Mouse (Mus musculus) lung, embryonic 14.5 days (tissue): ENCODE data around the gene Hoxb6. TPM values are rescaled to one million over a fixed set of nuclear protein-coding genes. Genes with fewer than 3 reads are reported as not detected.
A peak's percentile ranks its signal among the peaks of the same experiment; 100 is the strongest.

Experiments
- ATAC-seq: fragments of 200-750 bp; cut with Nextera tagmentation; 2 replicates; pipeline ENCODE4 v1.8.0; 2017; ENCODE audit warnings: mild to moderate bottlenecking, moderate TSS enrichment, moderate library complexity; ENCODE audit not compliant: insufficient read depth
- DNase-seq: peaks from one replicate; pipeline ENCODE4 v3.0.0-alpha.2; 2015
- H3K27ac ChIP-seq: fragments of 300-500 bp; sonication (generic); 2 replicates; pipeline ENCODE4 v1.5.1; 2014; ENCODE audit warnings: low read depth, mild to moderate bottlenecking, moderate library complexity
- H3K27me3 ChIP-seq: fragments of 300-500 bp; sonication (generic); 2 replicates; pipeline ENCODE4 v1.6.1; 2014; ENCODE audit warnings: low read length, control low read depth; ENCODE audit not compliant: insufficient read depth
- H3K36me3 ChIP-seq: fragments of 300-500 bp; sonication (generic); 2 replicates; pipeline ENCODE4 v1.6.1; 2014; ENCODE audit warnings: control low read depth; ENCODE audit not compliant: insufficient read depth
- H3K4me1 ChIP-seq: fragments of 300-500 bp; sonication (generic); 2 replicates; pipeline ENCODE4 v1.6.1; 2014; ENCODE audit warnings: antibody characterized with exemption, control low read depth; ENCODE audit not compliant: insufficient read depth
- H3K4me2 ChIP-seq: fragments of 300-500 bp; sonication (generic); 2 replicates; pipeline ENCODE4 v1.6.1; 2014; ENCODE audit warnings: mild to moderate bottlenecking
- H3K4me3 ChIP-seq: fragments of 300-500 bp; sonication (generic); 2 replicates; pipeline ENCODE4 v1.5.1; 2014; ENCODE audit warnings: low read depth, low read length
- H3K9ac ChIP-seq: fragments of 300-500 bp; sonication (generic); 2 replicates; pipeline ENCODE4 v1.6.1; 2014
- H3K9me3 ChIP-seq: fragments of 300-500 bp; sonication (generic); 2 replicates; pipeline ENCODE4 v1.6.1; 2016; ENCODE audit warnings: low read depth, low read length, control low read depth
- CTCF ChIP-seq: IDR thresholded peaks from 2 replicates; pipeline ENCODE4 v1.5.1; 2016; ENCODE audit warnings: antibody characterized with exemption, low read depth
- WGBS: fragments of 180-500 bp; shearing (Covaris S2); extraction: QIAGEN DNeasy Blood & Tissue Kit; methylation state at CpG from one replicate; pipeline ENCODE4 v1.1.7; 2014; 5-methylcytosine and 5-hydroxymethylcytosine counted together
- polyA plus RNA-seq: library from polyadenylated mRNA; unstranded; fragments of >200 nt; fragmentation: Nextera tagmentation; extraction: Ambion mirVana; gene quantifications from 2 replicates; pipeline ENCODE4 v1.2.1, GENCODE M21; 2014

The Hoxb6 gene
- polyA plus RNA-seq, 1 experiment from 2014 or later: 24.4 TPM

GRCm38 (mm10) chr11:96324965-96325364 is 32.7 kb downstream of the Hoxb6 start:
- 0 out of 2 replicates have a peak, but pooled peaks cover 9% of the 10 kb centered on the region for H3K27me3 ChIP-seq
- no peaks in the 10 kb centered on the region for H3K9me3 ChIP-seq
- H3K4me2 ChIP-seq: peak overlapping the region; percentile 84
- peak overlapping the region; percentile 100 for H3K27ac ChIP-seq
- WGBS: 13% methylated on average over 8 of the region's 8 CpGs
- peak overlapping the region; percentile 99 for H3K9ac ChIP-seq
- H3K4me1 ChIP-seq: peaks cover 6% of the 10 kb centered on the region
- ATAC-seq (no peak), DNase-seq (no peak)
- TF ChIP-seq CTCF: no peak
- peaks cover 15% of the 10 kb centered on the region for H3K36me3 ChIP-seq
- H3K4me3 ChIP-seq: peak overlapping the region; percentile 72

- peak overlapping the region; percentile 72 for H3K4me3 ChIP-seq
- TF ChIP-seq CTCF: no peak
- peak overlapping the region; percentile 100 for H3K27ac ChIP-seq
- H3K27me3 ChIP-seq: 0 out of 2 replicates have a peak, but pooled peaks cover 7% of the 10 kb centered on the region
- H3K36me3 ChIP-seq: peaks cover 19% of the 10 kb centered on the region
- WGBS: 6% methylated on average over 22 of the region's 22 CpGs
- no peak for ATAC-seq
- DNase-seq: peak; percentile 73
- no peaks in the 10 kb centered on the region for H3K9me3 ChIP-seq
- peak overlapping the region; percentile 84 for H3K4me2 ChIP-seq
- peak overlapping the region; percentile 99 for H3K9ac ChIP-seq
- H3K4me1 ChIP-seq: peaks cover 12% of the 10 kb centered on the region
These were observed 33.5 kb downstream of the Hoxb6 start for GRCm38 (mm10) chr11:96325747-96326212.

- TF ChIP-seq CTCF: no peak
- peak overlapping the region; percentile 99 for H3K9ac ChIP-seq
- peak overlapping the region; percentile 100 for H3K27ac ChIP-seq
- ATAC-seq (no peak), DNase-seq (no peak)
- peaks cover 12% of the 10 kb centered on the region for H3K4me1 ChIP-seq
- 4% methylated on average over 12 of the region's 12 CpGs for WGBS
- H3K4me3 ChIP-seq: peak overlapping the region; percentile 72
- no peaks in the 10 kb centered on the region for H3K9me3 ChIP-seq
- H3K27me3 ChIP-seq: 0 out of 2 replicates have a peak, but pooled peaks cover 7% of the 10 kb centered on the region
- peaks cover 18% of the 10 kb centered on the region for H3K36me3 ChIP-seq
- H3K4me2 ChIP-seq: peak overlapping the region; percentile 84
These were observed 34.4 kb downstream of the Hoxb6 start for GRCm38 (mm10) chr11:96326705-96327104.

GRCm38 (mm10) chr11:96327122-96327521 is 34.8 kb downstream of the Hoxb6 start:
- peak overlapping the region; percentile 100 for H3K27ac ChIP-seq
- H3K9me3 ChIP-seq: no peaks in the 10 kb centered on the region
- peak overlapping the region; percentile 72 for H3K4me3 ChIP-seq
- ATAC-seq: no peak
- peak overlapping the region; percentile 84 for H3K4me2 ChIP-seq
- DNase-seq: no peak
- no peak for TF ChIP-seq CTCF
- H3K9ac ChIP-seq: peak overlapping the region; percentile 99
- 7% methylated on average over 7 of the region's 7 CpGs for WGBS
- H3K4me1 ChIP-seq: peaks cover 12% of the 10 kb centered on the region
- peaks cover 15% of the 10 kb centered on the region for H3K36me3 ChIP-seq
- peaks cover 10% of the 10 kb centered on the region; the same call in 1 of the 2 replicates for H3K27me3 ChIP-seq

- DNase-seq: no peak
These were observed 35.5 kb downstream of the Hoxb6 start for GRCm38 (mm10) chr11:96327750-96328149.

GRCm38 (mm10) chr11:96328605-96329004 is 36.3 kb downstream of the Hoxb6 start:
- H3K36me3 ChIP-seq: peaks cover 22% of the 10 kb centered on the region
- DNase-seq: peak; percentile 77
- peak overlapping the region; percentile 84 for H3K4me2 ChIP-seq
- no peak for TF ChIP-seq CTCF
- H3K9ac ChIP-seq: peak overlapping the region; percentile 99
- peak overlapping the region; percentile 100 for H3K27ac ChIP-seq
- H3K4me1 ChIP-seq: peaks cover 12% of the 10 kb centered on the region
- peak overlapping the region; percentile 72 for H3K4me3 ChIP-seq
- ATAC-seq: no peak
- H3K9me3 ChIP-seq: no peaks in the 10 kb centered on the region
- peaks cover 17% of the 10 kb centered on the region; the same call in 1 of the 2 replicates for H3K27me3 ChIP-seq
- 8% methylated on average over 8 of the region's 8 CpGs for WGBS

More at GRCm38 (mm10) chr11:96327750-96328149, 35.5 kb downstream of the Hoxb6 start:
- 20% methylated on average over 5 of the region's 5 CpGs for WGBS
- TF ChIP-seq CTCF: no peak
- peak overlapping the region; percentile 84 for H3K4me2 ChIP-seq
- ATAC-seq: no peak
- no peaks in the 10 kb centered on the region for H3K9me3 ChIP-seq
- H3K4me1 ChIP-seq: peaks cover 12% of the 10 kb centered on the region
- H3K36me3 ChIP-seq: peaks cover 14% of the 10 kb centered on the region
- H3K9ac ChIP-seq: peak overlapping the region; percentile 99
- peak overlapping the region; percentile 100 for H3K27ac ChIP-seq
- peak overlapping the region; percentile 72 for H3K4me3 ChIP-seq
- peaks cover 11% of the 10 kb centered on the region; the same call in 1 of the 2 replicates for H3K27me3 ChIP-seq

- no peak for TF ChIP-seq CTCF
- Histone ChIP-seq H3K9ac (peak overlapping the region; percentile 97), H3K9me3 (no peaks in the 10 kb centered on the region), H3K36me3 (peaks cover 42% of the 10 kb centered on the region), H3K27ac (peak overlapping the region; percentile 100), H3K4me3 (peak overlapping the region; percentile 64), H3K4me2 (peak overlapping the region; percentile 84), H3K4me1 (peaks cover 21% of the 10 kb centered on the region), H3K27me3 (peaks cover 25% of the 10 kb centered on the region)
- peak; percentile 78 for DNase-seq
- WGBS: 4% methylated on average over 8 of the region's 8 CpGs
- ATAC-seq: 0 out of 2 replicates have a peak, but pooled peaks have one; percentile 21
These were observed 39.8 kb downstream of the Hoxb6 start for GRCm38 (mm10) chr11:96332105-96332504.
